Mouse (Mus musculus): ENCODE results near the gene Cacna2d3. TPM values are rescaled to one million over a fixed set of nuclear protein-coding genes. Genes with fewer than 3 reads are reported as not detected.
A peak's percentile ranks its signal among the peaks of the same experiment; 100 is the strongest.

Cacna2d3 gene
- total RNA-seq, 2 experiments from 2014 or later: 103 to 108 TPM

GRCm38 (mm10) chr14:29243516-29243915 lies 478.1 kb downstream of the Cacna2d3 start:
- no peak for DNase-seq

GRCm38 (mm10) chr14:29238446-29238845 lies 483.2 kb downstream of the Cacna2d3 start:
- DNase-seq: no peak

DNA sequence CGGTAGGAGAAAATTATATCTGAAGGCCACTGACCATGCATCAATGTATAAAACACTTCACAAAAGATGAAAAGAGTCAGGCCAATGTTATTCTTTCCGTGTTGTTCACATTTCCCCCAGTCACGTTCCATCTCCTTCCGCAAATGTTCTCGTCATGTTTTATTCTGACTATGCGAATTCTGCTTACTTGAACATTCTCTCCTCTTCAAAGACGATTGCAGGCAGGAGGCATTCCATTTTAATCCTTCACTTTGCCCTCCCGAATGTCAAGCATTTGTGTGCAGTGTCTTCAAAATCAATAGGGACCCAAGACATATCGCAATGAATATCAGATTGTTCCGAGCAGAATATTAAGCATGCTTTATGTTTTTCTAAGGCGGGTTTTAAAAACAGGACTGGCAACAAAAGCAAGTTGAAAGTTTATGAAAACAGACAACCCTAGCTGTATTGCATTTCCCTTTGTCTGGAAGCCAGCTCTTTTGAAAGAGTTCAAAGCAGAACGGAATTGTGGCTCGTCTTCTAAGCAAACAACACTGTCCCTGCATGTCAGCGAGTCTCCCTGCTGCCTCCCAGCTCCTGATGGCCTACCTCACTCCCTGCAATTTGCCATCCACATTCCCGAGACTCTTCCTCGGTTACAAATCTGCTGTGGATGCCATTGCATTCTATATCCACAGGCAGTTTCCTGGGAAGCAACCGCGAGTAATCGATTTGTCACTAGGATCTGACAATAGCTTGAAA lies 492.5 kb downstream of the Cacna2d3 start:
- DNase-seq: no peak

DNA sequence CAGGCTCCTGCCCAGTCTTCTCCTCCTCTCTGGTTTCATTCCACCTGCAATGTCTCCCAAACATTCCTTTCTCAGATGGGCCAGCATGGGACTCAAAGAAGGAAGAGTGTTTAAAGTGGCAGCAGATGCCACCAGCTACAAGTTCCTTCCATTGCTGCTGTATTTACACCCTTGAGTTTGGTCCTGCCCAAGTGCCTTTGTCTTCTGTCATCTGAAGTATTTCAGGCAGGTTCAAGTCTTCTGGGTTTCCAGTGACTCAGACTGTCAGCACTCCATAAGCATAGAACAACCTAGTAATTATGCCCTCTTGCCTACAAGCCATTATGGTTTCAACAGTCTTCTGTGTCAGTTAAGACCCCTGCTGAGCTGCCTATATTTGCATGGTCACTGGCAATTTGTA lies 493.2 kb downstream of the Cacna2d3 start:
- no peak for DNase-seq

DNA sequence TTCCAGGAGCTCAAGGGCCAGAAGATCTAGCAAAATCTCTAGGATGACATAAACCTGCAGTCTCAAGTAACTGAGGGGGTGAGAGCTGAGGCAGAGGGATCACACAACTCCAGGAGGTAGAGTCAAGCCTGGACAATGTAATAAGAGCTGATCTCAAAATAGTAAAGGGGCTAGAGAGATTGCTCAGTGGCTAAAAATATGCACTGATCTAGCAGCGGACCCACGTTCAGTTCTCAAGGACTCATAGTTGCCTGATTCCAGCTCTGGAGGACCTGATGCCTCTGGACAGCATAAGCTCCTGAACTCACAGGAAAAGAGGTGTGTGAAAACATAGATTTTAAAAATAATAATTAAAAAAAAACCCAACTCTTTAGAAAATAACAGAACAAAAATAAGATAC lies 493.7 kb downstream of the Cacna2d3 start:
- DNase-seq: no peak

- DNase-seq: no peak
Observed at GRCm38 (mm10) chr14:29225754-29226365, 495.8 kb downstream of the Cacna2d3 start.

GRCm38 (mm10) chr14:29223012-29223411 lies 498.7 kb downstream of the Cacna2d3 start:
- no peak for DNase-seq

DNA sequence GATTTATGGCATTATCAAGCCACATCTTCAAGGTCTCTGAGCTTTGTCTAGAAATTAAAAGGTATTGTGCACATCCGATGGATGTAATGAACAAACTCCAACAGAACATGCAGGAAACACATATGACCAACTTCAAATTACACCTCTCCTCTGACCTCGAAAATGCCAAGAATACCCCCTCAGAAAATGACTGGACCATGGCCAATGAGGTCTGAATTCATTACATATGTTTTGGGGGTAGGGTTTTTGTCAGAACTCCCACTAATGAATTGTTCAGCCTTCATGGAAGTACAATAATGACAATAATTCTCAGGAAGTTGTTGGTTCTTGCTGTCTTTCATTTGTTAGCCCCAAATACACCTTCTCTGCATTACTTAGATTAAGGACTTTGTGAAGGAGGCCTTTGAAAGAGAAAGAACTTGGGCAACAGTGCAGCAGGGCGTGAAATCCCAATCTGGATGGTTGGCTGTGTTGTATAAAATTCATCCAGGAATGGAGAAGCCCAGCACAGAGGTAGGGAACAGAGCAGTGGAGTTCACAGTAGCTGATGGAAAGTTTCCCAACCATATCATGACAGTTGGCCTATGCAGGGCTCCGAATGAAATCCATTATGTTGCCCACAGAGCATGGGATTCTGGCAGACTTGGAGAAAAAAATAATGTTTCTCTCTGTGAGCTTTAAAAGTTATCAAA lies 499.3 kb downstream of the Cacna2d3 start:
- DNase-seq: no peak

DNA sequence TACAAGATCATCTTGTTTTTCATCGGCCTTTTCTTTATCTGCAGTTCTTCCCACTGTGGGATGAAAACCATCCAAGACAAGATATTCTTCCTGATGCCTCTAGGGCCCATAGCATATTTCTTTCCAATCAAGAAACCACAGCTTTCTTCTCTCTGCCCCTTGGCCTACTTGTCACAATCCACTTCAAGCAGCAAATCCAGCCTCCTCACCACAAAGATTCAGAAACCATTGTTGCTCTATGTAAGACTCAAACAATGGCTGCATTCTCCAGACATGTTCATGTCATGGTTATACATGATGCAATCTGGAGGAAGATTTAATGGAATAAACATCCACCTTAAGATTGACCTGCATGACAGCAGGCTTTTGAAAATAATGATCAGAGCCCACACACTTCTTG lies 505.6 kb downstream of the Cacna2d3 start:
- no peak for DNase-seq

GRCm38 (mm10) chr14:29204967-29205268 lies 516.7 kb downstream of the Cacna2d3 start:
- no peak for DNase-seq

DNA sequence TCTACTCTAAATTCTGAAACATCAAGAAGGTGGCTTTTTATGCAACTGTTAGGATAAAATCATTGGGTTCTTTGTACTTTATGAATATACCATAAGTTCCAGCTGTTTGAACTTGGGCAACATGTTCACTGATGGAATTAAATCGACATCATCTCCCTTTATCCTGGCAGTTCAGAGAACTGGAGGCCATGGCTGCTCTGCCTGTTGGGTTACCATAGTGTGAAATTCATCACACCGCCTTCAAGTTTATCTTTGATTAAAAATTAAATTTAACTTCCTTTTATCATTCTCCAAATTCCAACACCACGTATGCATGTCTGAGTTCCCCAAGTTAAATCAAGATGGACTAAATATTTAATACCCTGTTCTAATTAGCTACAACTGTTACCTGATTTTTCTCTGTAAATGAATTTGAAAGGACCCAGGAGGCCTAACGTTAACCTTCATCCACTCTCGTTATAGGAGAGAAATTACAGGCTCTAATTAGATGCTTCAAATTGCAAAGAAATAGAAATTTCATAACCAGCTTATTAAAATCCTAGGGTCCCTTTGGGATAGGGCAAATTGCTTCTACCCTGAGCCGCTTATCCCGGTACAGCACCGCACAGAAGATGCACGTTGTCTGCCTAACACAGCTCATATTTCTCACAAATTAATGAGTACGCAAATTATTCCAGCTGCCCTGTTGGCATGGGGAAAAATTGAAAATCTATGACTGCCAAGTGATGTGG lies 517.3 kb downstream of the Cacna2d3 start:
- no peak for DNase-seq

- no peak for DNase-seq
Observed at GRCm38 (mm10) chr14:29196171-29196570, 525.5 kb downstream of the Cacna2d3 start.

DNA sequence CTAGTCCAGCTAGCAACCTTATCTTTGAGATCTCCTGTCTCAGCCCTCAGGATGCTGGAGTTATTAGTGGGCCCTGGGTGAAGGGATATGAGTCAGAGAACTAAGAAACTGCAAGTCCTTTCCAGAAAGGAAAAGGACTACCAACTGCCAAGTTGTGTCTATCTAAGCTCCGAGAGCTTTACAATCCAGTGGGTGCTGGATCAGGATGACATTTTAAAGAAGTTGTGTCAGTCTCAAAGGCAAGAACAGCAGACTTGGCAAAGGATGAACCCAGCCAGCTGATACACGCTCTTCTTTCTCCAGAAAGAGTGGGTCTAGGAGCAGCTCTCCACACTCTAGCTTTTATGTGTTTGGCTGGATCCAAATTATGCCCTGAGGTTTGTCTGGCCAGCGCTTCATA lies 530.2 kb downstream of the Cacna2d3 start:
- DNase-seq: no peak

DNA sequence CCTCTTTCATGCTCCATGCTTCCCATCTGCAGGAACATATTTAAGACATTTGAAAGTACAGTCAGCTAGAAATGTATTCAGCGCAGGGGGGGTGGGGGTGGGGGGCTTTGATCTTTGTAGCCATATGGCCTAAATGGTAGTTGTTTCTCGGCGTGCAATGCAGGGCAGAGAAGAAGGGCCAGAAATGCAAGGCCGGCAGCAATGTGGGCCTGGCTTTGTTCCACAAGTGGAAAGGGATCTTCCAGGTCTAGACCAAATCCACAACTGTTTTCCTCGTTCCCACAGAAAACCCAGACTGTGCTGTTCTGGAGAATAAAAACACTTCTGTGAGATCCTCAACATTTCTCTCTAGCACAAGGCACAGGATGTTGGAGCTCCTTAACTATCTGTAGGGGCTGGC lies 537.9 kb downstream of the Cacna2d3 start:
- DNase-seq: no peak

DNA sequence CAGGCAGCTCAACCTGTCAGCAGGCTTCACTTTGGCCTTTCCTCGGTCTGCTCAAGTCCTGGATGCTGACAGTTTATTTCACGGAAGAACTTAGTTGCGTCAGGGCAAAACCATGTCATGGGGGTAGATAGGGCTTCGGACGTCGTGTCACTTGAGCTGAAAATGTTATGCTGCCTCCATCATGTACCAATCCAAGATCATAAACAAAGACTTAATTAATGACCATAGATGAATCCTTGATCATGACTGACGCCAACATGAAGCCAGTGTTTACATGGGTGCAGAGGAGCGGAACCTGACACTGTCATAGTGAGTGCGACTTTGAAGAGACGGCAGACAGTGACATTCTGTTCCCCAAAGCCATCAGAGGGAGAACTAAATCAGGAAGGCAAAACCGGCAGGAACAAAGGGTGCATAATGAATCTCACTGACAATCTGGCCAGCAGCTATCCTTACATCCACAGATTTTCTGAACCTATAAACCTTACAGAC lies 542.2 kb downstream of the Cacna2d3 start:
- DNase-seq: no peak

DNA sequence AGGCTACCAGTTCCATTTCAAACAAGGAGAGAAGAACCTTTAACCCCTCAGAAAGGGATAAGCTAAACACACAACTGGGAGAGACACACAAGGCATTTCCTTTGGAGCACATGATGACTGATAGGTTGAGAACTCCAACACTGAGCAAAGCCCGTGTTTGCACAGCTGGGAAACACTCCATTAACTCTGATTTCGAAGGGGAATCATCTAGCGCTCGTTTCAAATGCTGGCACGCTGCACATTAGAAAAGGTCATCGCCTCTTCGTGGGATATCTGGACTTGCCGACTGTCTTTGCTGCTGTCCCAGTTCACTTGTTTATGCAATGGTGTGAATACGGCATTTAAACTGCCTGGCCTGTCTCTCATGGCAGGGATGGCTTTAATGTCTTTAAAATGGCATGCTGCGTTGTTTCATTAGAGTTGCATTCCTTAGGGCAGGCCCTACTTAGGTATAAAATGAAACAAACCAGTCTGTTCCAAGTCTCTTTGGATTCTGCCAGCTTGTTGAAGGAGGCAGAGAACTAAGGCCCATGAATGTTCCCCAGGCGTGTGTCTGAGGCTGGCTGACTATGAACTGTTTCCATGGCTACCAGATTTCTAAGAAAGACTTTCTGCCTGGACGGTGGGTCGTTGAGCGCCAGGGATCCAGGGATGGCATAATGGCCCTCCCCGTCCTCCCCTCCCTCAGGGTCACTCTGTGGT lies 542.8 kb downstream of the Cacna2d3 start:
- peak; percentile 36 to 41 for DNase-seq

GRCm38 (mm10) chr14:29174762-29175161 lies 546.9 kb downstream of the Cacna2d3 start:
- no peak for DNase-seq

DNA sequence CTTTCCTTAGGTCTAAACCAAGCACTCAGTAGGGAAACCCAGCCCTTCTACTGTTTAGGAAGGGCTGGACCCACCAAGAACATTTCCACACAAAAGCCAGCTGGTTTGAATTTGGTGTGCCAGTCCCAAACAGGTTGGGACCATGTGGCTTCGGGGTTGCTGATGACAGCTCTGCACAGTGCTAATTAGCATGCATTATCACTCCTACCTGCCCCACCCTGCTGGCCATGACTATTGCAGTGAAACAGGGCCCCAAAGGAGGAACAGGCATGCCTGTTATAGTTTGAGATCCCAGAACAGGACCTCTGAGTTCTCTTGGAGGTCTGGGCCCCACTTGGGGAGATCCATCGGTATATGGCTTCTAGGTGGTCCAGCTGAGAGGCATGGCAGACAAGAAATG lies 549.5 kb downstream of the Cacna2d3 start:
- DNase-seq: no peak

DNA sequence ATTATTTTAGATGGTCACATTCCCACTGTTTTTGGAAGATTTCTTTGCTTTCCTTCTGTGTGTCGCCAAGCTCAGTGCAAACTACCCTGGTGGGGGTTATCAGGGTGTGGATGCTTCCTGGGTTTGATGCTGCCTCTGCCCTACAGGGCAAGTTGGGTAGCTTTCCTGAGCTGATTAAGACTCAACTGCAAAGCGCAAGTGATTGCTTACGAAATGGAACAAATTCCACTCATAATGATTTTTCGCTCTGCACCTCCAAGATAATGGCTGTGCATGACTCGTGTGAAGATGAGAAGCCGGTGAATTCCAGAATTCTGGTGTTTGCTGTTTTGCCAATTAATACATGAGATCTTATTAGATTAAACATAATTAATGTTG lies 557.0 kb downstream of the Cacna2d3 start:
- DNase-seq: no peak

- no peak for DNase-seq
Observed at GRCm38 (mm10) chr14:29163998-29164652, 557.5 kb downstream of the Cacna2d3 start.

- no peak for DNase-seq
Observed at GRCm38 (mm10) chr14:29159803-29160202, 561.9 kb downstream of the Cacna2d3 start.

DNA sequence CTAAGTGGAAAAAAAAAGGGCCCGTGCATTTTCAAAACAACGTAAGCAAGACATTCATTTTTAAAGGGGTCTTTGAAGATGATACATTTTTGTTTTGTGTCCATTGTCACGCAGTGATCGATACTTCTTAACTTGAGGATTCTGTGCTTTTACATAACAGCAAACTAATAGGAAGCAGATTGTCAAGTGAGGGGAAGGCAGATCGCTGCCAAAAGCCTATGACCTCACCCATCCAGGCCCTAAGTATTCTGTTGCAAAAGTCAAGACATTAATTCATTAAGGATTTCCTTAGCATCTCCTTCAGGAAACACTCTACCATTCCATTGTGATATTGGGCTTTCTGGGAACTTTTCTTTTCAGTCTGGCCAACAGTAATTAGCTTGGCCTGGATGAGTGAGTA lies 564.6 kb downstream of the Cacna2d3 start:
- no peak for DNase-seq

Measured in layer of hippocampus, postnatal 36 days (tissue).